Mouse (Mus musculus): ENCODE data around the gene Gm44579. TPM values are rescaled to one million over a fixed set of nuclear protein-coding genes. Genes with fewer than 3 reads are reported as not detected.

Gene Gm44579
- polyA plus RNA-seq (2015; fragmentation: Nextera tagmentation; extraction: Ambion mirVana), result not detected in 2 replicates

- WGBS, result 69% methylated on average over 4 of the region's 4 CpGs
Observed at GRCm38 (mm10) chr15:98220877-98221276, at the start of gene Gm44579, which contains the start of gene Olfr287. Gm44579 (minus strand) TSS chr15:98220977. Olfr287 (minus strand) TSS chr15:98221056.

DNA sequence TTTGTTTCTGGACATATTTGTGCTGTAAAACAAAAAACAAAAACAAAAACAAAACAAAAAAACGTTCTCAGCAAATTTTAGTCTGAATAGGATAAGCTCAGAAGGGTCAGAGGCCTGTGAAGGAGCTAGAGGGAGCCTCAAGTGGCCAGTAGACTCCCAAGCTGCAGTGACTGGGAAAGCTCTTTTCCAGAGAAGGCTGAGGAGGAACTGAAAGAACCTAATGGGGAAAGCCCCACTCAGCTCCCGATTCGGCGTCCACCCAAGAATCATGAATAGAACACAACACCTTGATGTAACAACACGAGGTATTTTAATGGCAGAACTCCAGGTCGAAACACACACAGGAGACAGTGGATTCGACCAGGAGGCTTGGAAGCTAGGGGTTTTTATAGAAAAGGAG lies 37.0 kb upstream of the Gm44579 start:
- Histone ChIP-seq H3K36me3 (ENCODE audit: insufficient read depth, low read length) (no peaks in the 10 kb centered on the region), H3K4me3 (ENCODE audit: low read depth, low read length) (no peak overlapping the region), H3K27me3 (replicated peaks; ENCODE audit: insufficient read depth, low read length) (no peaks in the 10 kb centered on the region), H3K27ac (ENCODE audit: low read length) (no peak overlapping the region), H3K4me1 (ENCODE audit: insufficient read depth, low read depth, low read length) (no peaks in the 10 kb centered on the region), H3K9ac (replicated peaks; ENCODE audit: low read depth) (no peak overlapping the region), H3K9me3 (ENCODE audit: low read length) (no peaks in the 10 kb centered on the region), H3K4me2 (replicated peaks; ENCODE audit: low read depth, low read length) (no peak overlapping the region)
- TF ChIP-seq CTCF (IDR thresholded peaks at IDR 0.05), result no peak
- TF ChIP-seq EP300 (IDR thresholded peaks at IDR 0.05), result no peak
- ATAC-seq (no peak), DNase-seq (ENCODE audit: low spot score) (no peak)
- 82% methylated on average over 7 of the region's 7 CpGs for WGBS

More at GRCm38 (mm10) chr15:98220877-98221276, at the start of gene Gm44579, which contains the start of gene Olfr287:
- Histone ChIP-seq H3K27me3 (replicated peaks; ENCODE audit: insufficient read depth, low read length) (no peaks in the 10 kb centered on the region), H3K4me1 (ENCODE audit: insufficient read depth, low read depth, low read length) (no peaks in the 10 kb centered on the region), H3K4me2 (replicated peaks; ENCODE audit: low read depth, low read length) (no peak within 1 kb of the TSS), H3K9me3 (ENCODE audit: low read length) (no peaks in the 10 kb centered on the region), H3K9ac (replicated peaks; ENCODE audit: low read depth) (no peak within 1 kb of the TSS), H3K36me3 (ENCODE audit: insufficient read depth, low read length) (no peaks in the 10 kb centered on the region), H3K4me3 (ENCODE audit: low read depth, low read length) (no peak within 1 kb of the TSS), H3K27ac (ENCODE audit: low read length) (no peak within 1 kb of the TSS)
- TF ChIP-seq CTCF (IDR thresholded peaks at IDR 0.05) (no peak), EP300 (IDR thresholded peaks at IDR 0.05) (no peak)
- ATAC-seq (no peak), DNase-seq (ENCODE audit: low spot score) (no peak)

GRCm38 (mm10) chr15:98257193-98257592 lies 36.4 kb upstream of the Gm44579 start, which contains the start of gene H1fnt:
H1fnt (minus strand) TSS chr15:98257293.
- no peak within 1 kb of the TSS for H3K27ac ChIP-seq (ENCODE audit: low read length)
- 80% methylated on average over 8 of the region's 8 CpGs for WGBS
- no peak within 1 kb of the TSS for H3K4me3 ChIP-seq (ENCODE audit: low read depth, low read length)
- ATAC-seq, result no peak
- TF ChIP-seq EP300 (IDR thresholded peaks at IDR 0.05), result no peak
- no peak for TF ChIP-seq CTCF (IDR thresholded peaks at IDR 0.05)
- H3K4me2 ChIP-seq (replicated peaks; ENCODE audit: low read depth, low read length), result no peak within 1 kb of the TSS
- H3K27me3 ChIP-seq (replicated peaks; ENCODE audit: insufficient read depth, low read length), result no peaks in the 10 kb centered on the region
- H3K9me3 ChIP-seq (ENCODE audit: low read length), result no peaks in the 10 kb centered on the region
- no peak within 1 kb of the TSS for H3K9ac ChIP-seq (replicated peaks; ENCODE audit: low read depth)
- no peak for DNase-seq (ENCODE audit: low spot score)
- H3K4me1 ChIP-seq (ENCODE audit: insufficient read depth, low read depth, low read length), result no peaks in the 10 kb centered on the region
- no peaks in the 10 kb centered on the region for H3K36me3 ChIP-seq (ENCODE audit: insufficient read depth, low read length)

DNA sequence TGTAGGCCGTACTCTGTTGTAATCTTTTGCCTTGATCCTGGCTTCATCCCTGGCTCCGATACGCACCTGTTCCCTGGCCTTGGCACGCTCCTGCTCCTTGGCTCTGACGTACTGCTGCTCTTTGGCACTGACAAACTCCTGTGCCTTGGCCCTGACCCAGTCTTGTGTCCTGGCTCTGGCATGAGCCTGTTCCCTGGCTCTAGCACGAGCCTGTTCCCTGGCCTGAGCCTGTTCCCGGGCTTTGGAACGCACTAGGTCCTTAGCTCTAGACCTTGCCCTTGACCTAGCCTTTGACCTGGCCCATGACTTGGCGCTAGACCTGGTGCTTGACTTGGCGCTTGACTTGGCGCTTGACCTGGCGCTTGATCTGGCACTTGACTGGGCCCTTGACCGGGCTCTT lies 35.5 kb upstream of the Gm44579 start:
- TF ChIP-seq EP300 (IDR thresholded peaks at IDR 0.05) (no peak), CTCF (IDR thresholded peaks at IDR 0.05) (no peak)
- H3K27ac ChIP-seq (ENCODE audit: low read length), result no peak overlapping the region
- no peaks in the 10 kb centered on the region for H3K4me1 ChIP-seq (ENCODE audit: insufficient read depth, low read depth, low read length)
- no peaks in the 10 kb centered on the region for H3K27me3 ChIP-seq (replicated peaks; ENCODE audit: insufficient read depth, low read length)
- DNase-seq (ENCODE audit: low spot score) (no peak), ATAC-seq (no peak)
- no peak overlapping the region for H3K4me3 ChIP-seq (ENCODE audit: low read depth, low read length)
- no peak overlapping the region for H3K4me2 ChIP-seq (replicated peaks; ENCODE audit: low read depth, low read length)
- no peaks in the 10 kb centered on the region for H3K9me3 ChIP-seq (ENCODE audit: low read length)
- no peak overlapping the region for H3K9ac ChIP-seq (replicated peaks; ENCODE audit: low read depth)
- 85% methylated on average over 13 of the region's 13 CpGs for WGBS
- no peaks in the 10 kb centered on the region for H3K36me3 ChIP-seq (ENCODE audit: insufficient read depth, low read length)

- Histone ChIP-seq H3K36me3 (ENCODE audit: insufficient read depth, low read length) (no peaks in the 10 kb centered on the region), H3K9ac (replicated peaks; ENCODE audit: low read depth) (no peak overlapping the region), H3K4me3 (ENCODE audit: low read depth, low read length) (no peak overlapping the region), H3K27me3 (replicated peaks; ENCODE audit: insufficient read depth, low read length) (no peaks in the 10 kb centered on the region), H3K4me1 (ENCODE audit: insufficient read depth, low read depth, low read length) (no peaks in the 10 kb centered on the region), H3K9me3 (ENCODE audit: low read length) (no peaks in the 10 kb centered on the region), H3K4me2 (replicated peaks; ENCODE audit: low read depth, low read length) (no peak overlapping the region), H3K27ac (ENCODE audit: low read length) (no peak overlapping the region)
- 83% methylated on average over 4 of the region's 4 CpGs for WGBS
- no peak for TF ChIP-seq CTCF (IDR thresholded peaks at IDR 0.05)
- TF ChIP-seq EP300 (IDR thresholded peaks at IDR 0.05), result no peak
- no peak for ATAC-seq
- DNase-seq (ENCODE audit: low spot score), result no peak
Observed at GRCm38 (mm10) chr15:98235442-98235841, 14.7 kb upstream of the Gm44579 start.

- no peak within 1 kb of the TSS for H3K4me3 ChIP-seq (ENCODE audit: low read depth, low read length)
- DNase-seq (ENCODE audit: low spot score) (no peak), ATAC-seq (no peak)
- H3K36me3 ChIP-seq (ENCODE audit: insufficient read depth, low read length), result no peaks in the 10 kb centered on the region
- H3K9ac ChIP-seq (replicated peaks; ENCODE audit: low read depth), result no peak within 1 kb of the TSS
- TF ChIP-seq EP300 (IDR thresholded peaks at IDR 0.05) (no peak), CTCF (IDR thresholded peaks at IDR 0.05) (no peak)
- 75% methylated on average over 4 of the region's 4 CpGs for WGBS
- H3K27me3 ChIP-seq (replicated peaks; ENCODE audit: insufficient read depth, low read length), result no peaks in the 10 kb centered on the region
- no peak within 1 kb of the TSS for H3K4me2 ChIP-seq (replicated peaks; ENCODE audit: low read depth, low read length)
- no peaks in the 10 kb centered on the region for H3K9me3 ChIP-seq (ENCODE audit: low read length)
- H3K4me1 ChIP-seq (ENCODE audit: insufficient read depth, low read depth, low read length), result no peaks in the 10 kb centered on the region
- H3K27ac ChIP-seq (ENCODE audit: low read length), result no peak within 1 kb of the TSS
Observed at GRCm38 (mm10) chr15:98234350-98234749, 13.6 kb upstream of the Gm44579 start, which contains the start of gene Olfr286. Olfr286 (minus strand) TSS chr15:98234450.

GRCm38 (mm10) chr15:98226096-98226495 lies 5.3 kb upstream of the Gm44579 start:
- Histone ChIP-seq H3K4me3 (ENCODE audit: low read depth, low read length) (no peak overlapping the region), H3K27me3 (replicated peaks; ENCODE audit: insufficient read depth, low read length) (no peaks in the 10 kb centered on the region), H3K4me2 (replicated peaks; ENCODE audit: low read depth, low read length) (no peak overlapping the region), H3K4me1 (ENCODE audit: insufficient read depth, low read depth, low read length) (no peaks in the 10 kb centered on the region), H3K36me3 (ENCODE audit: insufficient read depth, low read length) (no peaks in the 10 kb centered on the region), H3K9ac (replicated peaks; ENCODE audit: low read depth) (no peak overlapping the region), H3K27ac (ENCODE audit: low read length) (no peak overlapping the region), H3K9me3 (ENCODE audit: low read length) (no peaks in the 10 kb centered on the region)
- 76% methylated on average over 7 of the region's 7 CpGs for WGBS
- DNase-seq (ENCODE audit: low spot score), result no peak
- ATAC-seq, result no peak
- TF ChIP-seq CTCF (IDR thresholded peaks at IDR 0.05) (no peak), EP300 (IDR thresholded peaks at IDR 0.05) (no peak)

All from lung, postnatal 0 days (tissue).